Mouse (Mus musculus) NIH3T3 (cell line): ENCODE data around the gene Hrg.
"Not testable (repeated sequence)": the region's sequence is repeated elsewhere in the genome, so short reads cannot be mapped to it uniquely, and the experiment has no call there.

Experiments used
- DNase-seq: peaks from one replicate; pipeline ENCODE4 v3.0.0-alpha.2; 2012; ENCODE audit warnings: low read depth

The Hrg gene

GRCm38 (mm10) chr16:22950840-22951395 is at the start of gene Hrg:
TSS of gene Hrg (plus strand) at chr16:22951072.
- DNase-seq = no peak

- DNase-seq = no peak
Observed at GRCm38 (mm10) chr16:22901326-22901725, 49.5 kb upstream of the Hrg start.

DNA sequence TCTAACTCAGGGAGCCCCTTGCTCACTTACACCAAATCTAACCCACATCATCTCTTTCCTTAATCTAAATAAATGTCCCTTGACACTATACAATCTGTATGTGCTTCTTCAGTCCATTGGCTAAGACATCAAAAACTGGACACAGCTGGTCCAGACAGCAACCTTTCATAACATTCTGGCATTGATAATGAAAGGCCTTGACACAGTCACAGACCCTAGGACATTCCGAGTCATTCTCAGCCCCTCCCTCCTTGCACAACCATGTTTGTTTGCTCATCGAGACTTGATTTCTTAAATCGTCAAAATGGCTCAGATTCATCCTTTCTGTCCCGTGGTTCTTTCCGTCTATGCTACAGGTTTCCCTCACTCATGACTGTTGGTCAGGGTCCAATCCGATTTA is 41.6 kb upstream of the Hrg start:
- DNase-seq = no peak

DNA sequence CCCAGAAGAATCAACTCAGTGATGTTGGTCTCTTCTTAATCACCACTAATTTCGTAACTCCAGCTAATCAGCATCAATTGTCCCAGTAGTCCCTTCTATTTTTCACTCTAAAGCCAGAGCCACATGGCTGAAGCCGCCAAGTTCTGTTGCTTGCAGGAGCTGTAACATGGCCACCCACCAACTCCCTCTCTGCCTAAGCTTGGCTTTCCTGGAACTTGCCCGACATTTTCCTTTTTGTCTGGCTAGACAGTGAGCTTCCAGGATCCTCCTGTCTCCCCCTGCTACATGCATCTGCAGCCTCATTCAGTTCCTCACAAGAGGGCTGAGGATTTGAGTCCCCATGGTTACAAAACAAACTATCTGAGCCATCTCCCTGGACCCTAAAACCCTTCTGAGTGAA is 38.9 kb upstream of the Hrg start:
- no peak for DNase-seq

DNA sequence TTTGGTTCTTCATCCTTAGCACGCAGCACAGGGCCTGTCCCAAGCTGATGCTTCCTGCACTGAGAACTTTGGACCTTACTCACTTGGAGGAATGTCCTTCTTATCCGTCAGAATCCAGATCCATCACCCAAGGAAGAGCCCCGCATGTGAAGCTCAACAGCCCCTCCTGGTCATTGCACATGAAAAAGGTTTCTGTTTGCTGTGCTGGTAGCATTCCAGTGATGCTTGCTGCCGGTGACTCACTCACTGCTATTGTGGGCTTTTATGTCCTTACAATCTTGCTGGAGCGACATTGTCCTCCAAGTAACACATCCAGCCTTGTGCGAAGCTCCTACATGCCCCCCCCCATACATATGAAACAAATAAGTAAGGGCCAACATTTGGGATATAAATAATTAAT is 38.0 kb upstream of the Hrg start:
- peak; percentile 61 for DNase-seq

DNA sequence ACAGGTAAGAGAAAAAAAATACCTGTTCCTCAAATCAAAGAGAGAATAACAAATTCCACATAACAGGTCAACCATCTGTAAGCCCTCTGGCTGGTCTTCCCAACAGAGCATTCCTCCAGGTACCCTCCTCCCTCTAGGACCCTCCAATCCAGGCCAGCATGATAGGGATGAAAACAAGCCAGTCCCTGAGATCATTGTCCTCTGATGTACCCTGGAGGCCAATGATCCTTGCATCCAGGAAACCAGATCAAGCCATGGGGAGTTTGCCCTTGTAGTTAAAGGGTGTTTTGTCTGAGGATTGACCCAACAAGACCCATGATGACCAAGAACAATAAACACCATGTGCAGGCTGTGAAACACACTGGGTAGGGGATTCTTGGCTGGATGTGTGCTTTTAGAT is 36.6 kb upstream of the Hrg start:
- no peak for DNase-seq

DNA sequence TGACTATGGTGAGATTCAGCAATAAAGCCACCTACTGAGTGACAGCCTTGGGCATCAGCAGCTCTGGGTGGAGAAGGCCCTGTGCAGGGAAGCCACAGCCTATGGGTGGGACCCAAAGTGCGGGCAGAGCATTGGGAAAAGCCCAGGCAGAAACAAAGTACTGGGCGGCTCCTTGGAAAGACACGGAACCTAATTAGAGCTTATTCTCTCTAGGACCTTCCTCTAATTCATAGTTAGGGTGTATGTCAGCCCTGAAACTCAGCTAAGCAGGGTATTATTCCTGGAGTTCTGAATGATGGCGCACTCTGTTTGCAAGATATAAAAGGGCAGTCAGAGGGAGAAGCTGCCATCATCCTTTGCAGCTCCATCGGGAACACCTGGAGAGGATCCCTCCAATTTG is 32.8 kb upstream of the Hrg start, which contains the start of gene Fetub:
Fetub (plus strand) TSS at position 301 of the 400 bp plus-strand sequence.
- no peak for DNase-seq

DNA sequence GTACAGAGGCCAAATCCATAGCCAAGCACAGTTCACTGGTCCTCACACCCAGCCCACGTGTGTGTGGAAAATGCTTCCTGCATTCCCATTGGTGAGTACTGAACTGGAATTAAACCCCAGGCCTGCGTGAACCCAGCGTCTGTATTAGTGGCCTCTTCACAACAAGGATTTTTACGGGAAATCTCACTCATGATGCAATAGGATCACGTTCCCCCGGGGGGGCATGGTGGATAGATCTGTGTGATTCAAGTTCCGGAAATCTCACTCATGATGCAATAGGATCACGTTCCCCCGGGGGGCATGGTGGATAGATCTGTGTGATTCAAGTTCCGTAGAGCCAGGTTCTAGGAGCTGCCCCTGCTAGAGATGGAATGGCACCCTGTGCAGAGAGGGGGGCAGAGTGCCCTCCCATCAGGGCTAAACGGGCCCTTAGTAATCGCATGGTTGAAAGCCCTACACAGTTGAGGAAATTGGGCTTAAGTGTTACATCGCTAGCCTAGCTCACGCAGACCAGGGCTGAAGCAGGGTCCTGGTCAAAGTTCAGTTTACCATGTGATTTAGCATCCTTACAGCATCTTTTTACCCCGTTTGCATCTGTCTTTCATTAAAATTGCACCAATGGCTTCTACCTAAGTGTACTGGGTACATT is 32.1 kb upstream of the Hrg start:
- peak; percentile 66 for DNase-seq

DNA sequence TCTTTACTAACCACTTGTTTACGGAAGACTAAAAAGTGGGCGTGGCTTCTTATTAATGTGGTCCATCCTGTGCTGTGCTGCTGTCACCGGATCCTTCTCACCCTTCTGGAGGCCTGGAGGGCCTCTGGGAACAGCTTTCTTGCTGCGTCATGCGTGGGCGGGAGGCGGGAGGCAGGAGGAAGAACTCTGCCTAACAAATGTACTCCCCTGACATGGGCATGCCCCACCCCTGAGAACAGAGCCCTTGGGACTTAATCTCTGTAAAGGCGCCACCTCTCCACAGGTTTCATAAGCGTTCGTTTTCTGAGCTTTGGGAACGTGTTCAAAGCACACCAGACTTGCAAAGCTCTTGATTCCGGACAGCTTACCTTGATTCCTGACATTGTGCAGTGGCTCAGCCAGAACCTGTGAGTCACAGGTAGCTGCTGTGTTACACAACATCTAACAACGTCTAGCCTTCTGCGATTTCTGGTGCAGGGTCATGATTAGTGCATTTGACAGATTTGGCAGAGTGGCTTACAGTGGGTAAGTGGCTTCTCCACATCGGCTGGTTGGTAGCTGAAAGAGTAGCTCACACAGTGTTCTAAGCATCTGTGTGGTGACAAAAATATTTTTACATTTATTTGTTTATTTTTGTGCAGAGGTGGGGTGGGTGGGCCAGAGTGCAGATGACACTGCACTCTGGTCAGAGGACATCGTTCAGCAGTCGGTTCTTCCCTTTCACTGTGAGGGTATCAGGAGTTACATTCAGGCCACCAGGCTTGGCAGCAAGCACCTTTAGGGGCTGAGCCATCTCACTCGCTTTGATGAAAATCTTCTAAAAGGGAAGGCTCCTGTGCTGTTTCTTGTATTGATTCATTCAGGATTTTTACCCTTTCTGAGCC is 30.7 kb upstream of the Hrg start:
- DNase-seq = peak; percentile 75

DNA sequence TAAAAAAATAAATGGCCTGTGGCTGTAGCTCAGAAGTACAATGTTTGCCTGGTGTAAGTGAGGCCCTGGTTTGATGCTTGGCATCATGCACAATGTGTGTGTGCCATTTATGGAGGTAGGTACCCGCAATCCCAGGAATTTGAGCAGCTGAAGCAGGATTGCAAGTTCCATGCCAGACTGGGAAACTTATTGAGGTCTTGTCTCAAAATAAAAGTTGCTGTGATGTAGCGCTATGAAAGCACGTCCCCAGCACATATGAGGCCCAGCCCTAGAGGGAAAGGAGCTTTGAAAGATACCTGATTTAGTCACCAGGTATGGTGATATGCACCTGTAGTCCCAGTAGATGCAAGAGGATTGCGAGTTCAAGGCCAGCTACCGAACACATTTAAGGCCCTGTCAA is 29.1 kb upstream of the Hrg start:
- no peak for DNase-seq

DNA sequence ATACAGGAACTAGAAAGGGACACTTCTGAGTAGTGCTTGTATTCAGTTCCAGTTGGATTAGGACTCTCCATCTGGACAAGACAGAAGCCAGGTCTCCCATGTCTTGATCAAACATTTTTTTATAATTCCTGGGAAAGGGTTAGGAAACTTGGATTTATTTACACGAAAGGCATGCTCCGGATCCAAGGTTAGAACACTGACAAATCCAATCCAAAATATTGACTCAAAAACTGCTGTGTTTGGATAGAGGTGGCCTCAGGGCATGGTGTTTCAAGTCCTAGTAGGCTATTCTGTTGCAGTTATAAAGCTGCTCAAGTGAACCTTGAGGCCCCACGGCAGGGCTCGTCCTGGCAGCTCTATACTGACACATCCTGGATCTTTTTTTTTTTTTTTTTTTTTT is 28.4 kb upstream of the Hrg start:
- no peak for DNase-seq

DNA sequence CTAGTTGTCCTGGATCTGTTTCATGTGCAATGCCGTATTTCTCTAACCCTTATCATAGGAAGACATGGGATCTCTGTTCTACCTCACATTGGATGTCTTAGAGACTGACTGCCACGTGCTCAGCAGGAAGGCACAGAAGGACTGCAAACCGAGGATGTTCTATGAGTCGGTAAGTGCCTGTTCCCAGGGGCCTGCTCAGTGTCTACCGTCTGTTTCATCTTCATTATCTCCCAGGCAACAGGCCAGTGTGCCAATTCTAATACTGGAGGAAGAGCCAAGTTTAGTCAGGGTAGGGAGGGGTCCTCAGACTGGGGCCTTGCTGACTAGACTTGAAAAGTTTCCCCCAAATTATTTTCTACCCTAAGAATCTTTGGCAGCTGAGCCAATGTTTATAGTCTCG is 21.3 kb upstream of the Hrg start:
- no peak for DNase-seq

DNA sequence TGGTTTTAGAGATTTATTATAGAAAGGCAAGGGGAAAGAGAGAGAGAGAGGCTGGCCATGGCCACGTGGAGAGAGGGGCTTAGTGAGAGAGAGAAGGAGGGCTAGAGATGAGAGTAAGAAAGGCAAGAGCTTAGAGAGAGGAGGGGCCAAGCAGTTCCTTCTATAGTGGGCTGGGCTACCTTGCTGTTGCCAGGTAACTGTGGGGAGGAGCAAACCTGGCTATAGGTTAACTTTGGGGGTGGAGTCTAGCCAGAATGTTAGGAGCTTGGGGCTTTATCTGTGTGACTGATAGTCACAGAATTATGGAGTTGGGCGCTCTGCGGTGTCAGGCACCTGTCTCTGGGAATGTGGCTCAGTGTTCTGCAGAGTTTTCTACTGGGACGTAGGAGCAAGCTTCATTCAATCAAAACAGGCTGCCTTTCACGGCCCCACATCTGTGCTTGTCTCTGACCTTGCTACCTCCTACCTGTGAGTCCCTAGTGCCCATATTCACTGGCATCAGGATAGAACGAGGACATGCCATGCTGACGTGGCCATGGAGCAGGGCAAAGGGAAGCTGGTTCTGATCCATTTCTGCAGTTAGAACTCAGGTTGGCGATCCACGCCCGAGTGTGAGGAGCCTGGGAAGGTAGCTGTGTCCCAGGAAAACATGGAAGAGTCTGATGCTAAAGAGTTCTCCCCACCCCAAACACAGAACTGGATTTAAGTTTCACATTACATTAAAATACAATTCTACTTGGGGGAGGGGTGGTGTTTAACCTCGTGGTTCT is 19.3 kb upstream of the Hrg start:
- no peak for DNase-seq

DNA sequence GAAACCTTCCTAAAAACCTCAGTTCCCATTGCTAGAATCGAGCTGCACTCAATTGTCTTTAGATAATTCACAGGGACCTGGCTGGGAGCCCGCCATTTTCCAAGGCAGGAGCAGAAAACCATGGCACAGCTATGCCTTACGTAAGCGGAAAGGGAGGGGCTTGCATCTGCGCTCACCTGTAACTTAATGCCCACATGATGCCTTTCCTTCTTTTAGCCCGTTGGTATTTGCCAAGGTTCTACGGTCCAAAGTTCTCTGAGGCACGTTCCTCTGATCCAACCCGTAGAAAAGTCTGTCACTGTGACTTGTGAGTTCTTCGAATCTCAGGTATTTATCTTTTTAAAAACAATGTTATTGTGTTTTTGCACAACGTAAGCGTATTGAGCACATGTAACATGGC is 13.2 kb upstream of the Hrg start:
- DNase-seq = no peak

DNA sequence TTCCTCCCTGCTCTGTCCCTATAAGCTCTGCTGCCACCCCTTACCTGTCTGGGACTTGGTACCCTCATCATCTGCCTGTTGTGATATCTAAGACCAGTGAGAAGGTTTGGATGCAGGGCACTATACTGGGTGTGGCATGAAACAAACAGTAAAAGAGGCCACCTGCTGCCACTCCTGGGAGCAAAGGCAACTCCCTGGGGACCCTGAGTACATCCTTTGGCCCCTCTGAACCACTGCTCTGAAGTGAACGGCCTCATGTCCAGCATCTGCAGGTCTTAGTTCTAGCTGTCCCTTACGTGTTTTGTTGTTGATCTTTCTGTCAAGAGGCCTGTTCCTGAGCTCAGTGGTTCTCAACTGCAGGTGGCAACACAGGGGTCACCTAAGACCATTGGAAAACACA is 12.3 kb upstream of the Hrg start:
- no peak for DNase-seq

GRCm38 (mm10) chr16:22939120-22939695 is 11.7 kb upstream of the Hrg start:
- DNase-seq = no peak

DNA sequence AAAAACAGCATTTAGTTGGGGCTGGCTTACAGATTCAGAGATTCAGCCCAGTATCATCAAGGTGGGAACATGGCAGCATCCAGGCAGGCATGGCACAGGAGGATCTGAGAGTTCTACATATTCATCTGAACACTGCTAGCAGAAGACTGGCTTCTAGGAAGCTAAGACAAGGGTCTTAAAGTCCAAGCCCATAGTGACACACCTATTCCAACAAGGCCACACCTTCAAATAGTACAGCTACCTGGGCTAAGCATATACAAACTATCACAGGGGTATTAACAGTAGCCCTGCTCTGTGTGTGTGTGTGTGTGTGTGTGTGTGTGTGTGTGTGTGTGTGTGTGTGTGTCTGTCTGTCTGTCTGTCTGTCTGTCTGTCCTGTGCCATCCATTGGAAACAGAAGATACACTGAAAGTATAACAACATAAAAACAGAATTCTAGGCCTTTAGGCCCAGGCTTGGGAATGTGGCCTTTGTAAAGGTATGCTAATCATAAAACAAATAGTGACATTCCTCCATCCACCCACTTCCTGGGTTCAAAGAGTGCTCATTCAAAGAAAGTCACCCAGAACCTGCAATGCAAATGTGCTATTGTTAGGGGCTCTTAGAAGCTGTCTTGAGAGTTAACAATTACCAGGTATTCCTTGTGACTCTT is 8.9 kb upstream of the Hrg start:
- not testable (repeated sequence) for DNase-seq

GRCm38 (mm10) chr16:22947371-22947770 is 3.5 kb upstream of the Hrg start:
- no peak for DNase-seq

DNA sequence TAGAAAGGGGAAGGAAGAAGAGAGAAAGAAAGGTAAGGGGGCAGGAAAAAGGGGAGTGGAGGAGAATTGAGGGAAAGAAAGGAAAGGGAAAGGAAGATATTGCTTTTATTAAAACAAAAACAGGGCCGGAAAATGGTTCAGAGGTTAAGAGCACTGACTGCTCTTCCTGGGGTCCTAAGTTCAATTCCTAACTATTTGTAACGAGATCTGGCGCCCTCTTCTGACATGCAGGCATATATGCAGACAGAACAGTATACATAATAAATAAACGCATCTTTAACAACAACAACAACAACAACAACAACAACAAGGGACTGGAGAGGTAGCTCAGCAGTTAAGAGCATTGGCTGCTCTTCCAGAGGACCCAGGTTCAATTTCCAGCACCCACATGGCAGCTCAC is 2.2 kb downstream of the Hrg start:
- DNase-seq = peak; percentile 41

- DNase-seq = no peak
Observed at GRCm38 (mm10) chr16:22955397-22956084, 4.7 kb downstream of the Hrg start.

- DNase-seq = no peak
Observed at GRCm38 (mm10) chr16:22956085-22956439, 5.2 kb downstream of the Hrg start.
